Mouse (Mus musculus): ENCODE results near the gene Wnk2. TPM values are rescaled to one million over a fixed set of nuclear protein-coding genes. Genes with fewer than 3 reads are reported as not detected.
"Not testable (repeated sequence)": the region's sequence is repeated elsewhere in the genome, so short reads cannot be mapped to it uniquely, and the experiment has no call there.

Gene Wnk2
- polyA plus RNA-seq, 1 experiment: not detected

DNA sequence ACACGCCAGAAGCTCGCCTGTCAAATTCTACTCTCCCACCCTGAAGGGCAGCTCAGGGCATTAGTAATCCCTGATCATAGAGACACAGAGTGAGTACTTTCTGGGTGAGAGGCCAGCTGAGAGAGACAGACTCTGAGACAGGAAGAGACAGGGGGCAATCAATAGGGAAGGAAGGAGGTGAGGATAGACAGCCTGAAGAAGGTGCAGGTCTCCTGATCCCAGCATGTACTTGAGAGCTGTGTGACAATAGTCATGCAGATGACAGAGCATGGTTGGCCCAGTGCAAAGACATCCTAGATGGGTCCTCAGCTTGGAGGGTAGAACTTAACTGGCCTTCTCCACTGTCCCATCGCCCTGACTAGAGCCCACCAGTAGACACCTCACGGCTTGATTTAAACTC, 91.5 kb downstream of the Wnk2 start:
- Histone ChIP-seq H3K36me3 (ENCODE audit: control insufficient read depth, insufficient read depth) (no peaks in the 10 kb centered on the region), H3ac (ENCODE audit: control insufficient read depth, insufficient read length) (no peak overlapping the region), H3K27me3 (ENCODE audit: control insufficient read depth, insufficient read depth, insufficient read length) (peaks cover 43% of the 10 kb centered on the region), H3K79me2 (ENCODE audit: control insufficient read depth, insufficient read depth) (no peaks in the 10 kb centered on the region), H3K4me3 (no peak overlapping the region), H3K4me2 (ENCODE audit: low read depth) (no peak overlapping the region)
- TF ChIP-seq MAX (IDR thresholded peaks at IDR 0.05; ENCODE audit: low read depth): no peak
- no peak for TF ChIP-seq MYOG (IDR thresholded peaks at IDR 0.05; ENCODE audit: control insufficient read depth in 1 of 3, insufficient read depth in 1 of 3, insufficient read length in 2 of 3, low read depth in 2 of 3)
- no peak for TF ChIP-seq REST (IDR thresholded peaks at IDR 0.05; ENCODE audit: insufficient read depth, insufficient read length)
- no peak for TF ChIP-seq CEBPB (IDR thresholded peaks at IDR 0.05; ENCODE audit: insufficient read depth, poor library complexity, severe bottlenecking)
- TF ChIP-seq MYOD1 (IDR thresholded peaks at IDR 0.05; ENCODE audit: control insufficient read depth in 1 of 3, insufficient read length in 2 of 3, low read depth in 2 of 3): no peak
- no peak for TF ChIP-seq POLR2AphosphoS2 (IDR thresholded peaks at IDR 0.05; ENCODE audit: insufficient read length, low read depth)
- no peak for TF ChIP-seq POLR2A (IDR thresholded peaks at IDR 0.05; ENCODE audit: insufficient read length, low read depth)

DNA sequence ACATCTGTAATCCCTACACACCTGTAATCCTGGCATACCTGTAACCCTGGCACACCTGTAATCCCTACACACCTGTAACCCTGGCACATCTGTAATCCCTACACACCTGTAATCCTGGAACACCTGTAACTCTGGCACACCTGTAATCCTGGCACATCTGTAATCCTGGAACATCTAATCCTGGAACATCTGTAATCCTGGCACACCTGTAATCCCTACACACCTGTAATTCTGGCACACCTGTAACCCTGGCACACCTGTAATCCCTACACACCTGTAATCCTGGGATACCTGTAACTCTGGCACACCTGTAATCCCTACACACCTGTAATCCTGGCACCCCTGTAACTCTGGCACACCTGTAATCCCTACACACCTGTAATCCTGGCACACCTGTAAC, 93.1 kb downstream of the Wnk2 start:
- H3ac ChIP-seq (ENCODE audit: control insufficient read depth, insufficient read length); H3K79me2 ChIP-seq (ENCODE audit: control insufficient read depth, insufficient read depth); H3K4me3 ChIP-seq; H3K36me3 ChIP-seq (ENCODE audit: control insufficient read depth, insufficient read depth); H3K4me2 ChIP-seq (ENCODE audit: low read depth): not testable (repeated sequence)
- H3K27me3 ChIP-seq (ENCODE audit: control insufficient read depth, insufficient read depth, insufficient read length): peaks cover 40% of the 10 kb centered on the region

DNA sequence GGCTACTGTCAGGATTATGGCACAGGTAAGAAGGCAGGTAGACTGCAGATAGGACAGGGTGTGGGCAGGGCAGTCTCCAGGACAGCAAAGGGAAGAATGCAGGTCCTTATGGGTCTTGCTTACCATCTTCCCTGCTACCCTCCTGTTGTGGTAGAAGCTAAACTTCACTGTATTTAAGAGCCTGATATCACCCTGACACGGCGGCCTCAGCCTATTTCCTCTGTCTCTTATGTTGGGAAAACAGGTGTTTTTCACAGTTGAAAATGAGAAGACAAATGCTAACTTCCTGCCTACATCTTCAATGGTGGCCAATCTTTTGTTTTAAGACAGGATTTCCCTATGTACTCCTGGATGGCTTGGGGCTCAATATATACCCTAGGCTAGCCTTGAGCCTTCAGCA, 94.5 kb downstream of the Wnk2 start:
- TF ChIP-seq TCF3 (IDR thresholded peaks at IDR 0.05; ENCODE audit: insufficient read length, low read depth): no peak
- no peak for TF ChIP-seq REST (IDR thresholded peaks at IDR 0.05; ENCODE audit: insufficient read depth, insufficient read length)
- no peak for TF ChIP-seq MAX (IDR thresholded peaks at IDR 0.05; ENCODE audit: low read depth)
- TF ChIP-seq MYOG (IDR thresholded peaks at IDR 0.05; ENCODE audit: control insufficient read depth in 1 of 3, insufficient read depth in 1 of 3, insufficient read length in 2 of 3, low read depth in 2 of 3): no peak
- TF ChIP-seq CEBPB (IDR thresholded peaks at IDR 0.05; ENCODE audit: insufficient read depth, poor library complexity, severe bottlenecking): no peak
- TF ChIP-seq E2F4 (IDR thresholded peaks at IDR 0.05; ENCODE audit: insufficient read depth): no peak
- no peak for TF ChIP-seq SRF (IDR thresholded peaks at IDR 0.05; ENCODE audit: control insufficient read depth, insufficient read length, low read depth)
- TF ChIP-seq TCF12 (IDR thresholded peaks at IDR 0.05; ENCODE audit: insufficient read depth, poor library complexity, severe bottlenecking): no peak
- TF ChIP-seq MYOD1 (IDR thresholded peaks at IDR 0.05; ENCODE audit: control insufficient read depth in 1 of 3, insufficient read length in 2 of 3, low read depth in 2 of 3): no peak
- no peak for TF ChIP-seq POLR2AphosphoS2 (IDR thresholded peaks at IDR 0.05; ENCODE audit: insufficient read length, low read depth)
- no peak for TF ChIP-seq POLR2A (IDR thresholded peaks at IDR 0.05; ENCODE audit: insufficient read length, low read depth)
- TF ChIP-seq USF1 (IDR thresholded peaks at IDR 0.05; ENCODE audit: low read depth): no peak
- peaks cover 37% of the 10 kb centered on the region for H3K27me3 ChIP-seq (ENCODE audit: control insufficient read depth, insufficient read depth, insufficient read length)
- no peaks in the 10 kb centered on the region for H3K36me3 ChIP-seq (ENCODE audit: control insufficient read depth, insufficient read depth)
- no peaks in the 10 kb centered on the region for H3K79me2 ChIP-seq (ENCODE audit: control insufficient read depth, insufficient read depth)
- no peak overlapping the region for H3K4me3 ChIP-seq
- no peak overlapping the region for H3ac ChIP-seq (ENCODE audit: control insufficient read depth, insufficient read length)
- H3K4me2 ChIP-seq (ENCODE audit: low read depth): no peak overlapping the region

DNA sequence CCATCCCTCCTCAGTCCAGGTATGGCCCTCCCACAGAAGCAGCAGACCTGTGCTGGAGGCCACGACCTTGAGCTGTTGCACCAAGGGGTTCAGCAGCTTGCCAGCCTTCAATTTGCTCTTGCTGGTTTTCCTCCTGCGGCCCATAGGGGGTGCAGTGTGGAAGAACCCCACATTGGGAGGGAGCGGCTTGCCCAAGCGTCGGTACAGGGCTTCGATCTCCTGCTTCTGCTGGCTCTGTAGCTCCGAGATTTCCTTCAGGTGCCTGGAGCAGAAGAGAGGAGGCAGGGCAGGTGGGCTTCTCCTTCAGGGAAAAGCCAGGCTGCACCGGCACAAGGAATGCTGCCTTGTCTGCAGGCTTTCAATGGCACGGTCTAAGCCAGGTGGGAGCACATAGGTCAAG, 95.3 kb downstream of the Wnk2 start:
- H3ac ChIP-seq (ENCODE audit: control insufficient read depth, insufficient read length): no peak overlapping the region
- H3K79me2 ChIP-seq (ENCODE audit: control insufficient read depth, insufficient read depth): no peaks in the 10 kb centered on the region
- TF ChIP-seq TCF3 (IDR thresholded peaks at IDR 0.05; ENCODE audit: insufficient read length, low read depth) (no peak), E2F4 (IDR thresholded peaks at IDR 0.05; ENCODE audit: insufficient read depth) (no peak), REST (IDR thresholded peaks at IDR 0.05; ENCODE audit: insufficient read depth, insufficient read length) (no peak), TCF12 (IDR thresholded peaks at IDR 0.05; ENCODE audit: insufficient read depth, poor library complexity, severe bottlenecking) (no peak), POLR2AphosphoS2 (IDR thresholded peaks at IDR 0.05; ENCODE audit: insufficient read length, low read depth) (no peak), SRF (IDR thresholded peaks at IDR 0.05; ENCODE audit: control insufficient read depth, insufficient read length, low read depth) (no peak), MYOG (IDR thresholded peaks at IDR 0.05; ENCODE audit: control insufficient read depth in 1 of 3, insufficient read depth in 1 of 3, insufficient read length in 2 of 3, low read depth in 2 of 3) (no peak), POLR2A (IDR thresholded peaks at IDR 0.05; ENCODE audit: insufficient read length, low read depth) (no peak), USF1 (IDR thresholded peaks at IDR 0.05; ENCODE audit: low read depth) (no peak), MYOD1 (IDR thresholded peaks at IDR 0.05; ENCODE audit: control insufficient read depth in 1 of 3, insufficient read length in 2 of 3, low read depth in 2 of 3) (no peak), CEBPB (IDR thresholded peaks at IDR 0.05; ENCODE audit: insufficient read depth, poor library complexity, severe bottlenecking) (no peak), MAX (IDR thresholded peaks at IDR 0.05; ENCODE audit: low read depth) (no peak)

DNA sequence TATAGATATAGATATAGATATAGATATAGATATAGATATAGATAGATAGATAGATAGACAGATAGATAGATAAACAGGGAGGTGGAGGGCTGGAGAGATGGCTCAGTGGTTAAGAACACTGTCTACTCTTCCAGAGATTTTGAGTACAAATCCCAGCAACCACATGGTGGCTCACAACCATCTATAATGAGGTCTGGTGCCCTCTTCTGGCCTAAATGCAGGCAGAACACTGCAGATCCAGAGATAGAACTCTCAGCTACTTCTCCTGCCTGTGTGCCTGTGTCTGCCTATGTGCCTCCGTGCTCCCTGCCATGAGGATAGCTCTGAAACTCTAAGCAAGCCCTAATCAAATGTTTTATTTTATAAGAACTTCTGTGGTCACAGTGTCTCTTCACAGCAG, 100.4 kb downstream of the Wnk2 start:
- Histone ChIP-seq H3K79me2 (ENCODE audit: control insufficient read depth, insufficient read depth) (no peaks in the 10 kb centered on the region), H3K4me3 (no peak overlapping the region), H3K4me2 (ENCODE audit: low read depth) (no peak overlapping the region), H3ac (ENCODE audit: control insufficient read depth, insufficient read length) (no peak overlapping the region), H3K36me3 (ENCODE audit: control insufficient read depth, insufficient read depth) (no peaks in the 10 kb centered on the region), H3K27me3 (ENCODE audit: control insufficient read depth, insufficient read depth, insufficient read length) (peaks cover 49% of the 10 kb centered on the region)
- TF ChIP-seq REST (IDR thresholded peaks at IDR 0.05; ENCODE audit: insufficient read depth, insufficient read length) (no peak), USF1 (IDR thresholded peaks at IDR 0.05; ENCODE audit: low read depth) (no peak), POLR2AphosphoS2 (IDR thresholded peaks at IDR 0.05; ENCODE audit: insufficient read length, low read depth) (no peak), SRF (IDR thresholded peaks at IDR 0.05; ENCODE audit: control insufficient read depth, insufficient read length, low read depth) (no peak), MYOG (IDR thresholded peaks at IDR 0.05; ENCODE audit: control insufficient read depth in 1 of 3, insufficient read depth in 1 of 3, insufficient read length in 2 of 3, low read depth in 2 of 3) (no peak), MAX (IDR thresholded peaks at IDR 0.05; ENCODE audit: low read depth) (no peak), E2F4 (IDR thresholded peaks at IDR 0.05; ENCODE audit: insufficient read depth) (no peak)

More for the DNA sequence above, 95.3 kb downstream of the Wnk2 start:
- no peak overlapping the region for H3K4me2 ChIP-seq (ENCODE audit: low read depth)
- no peaks in the 10 kb centered on the region for H3K36me3 ChIP-seq (ENCODE audit: control insufficient read depth, insufficient read depth)
- H3K27me3 ChIP-seq (ENCODE audit: control insufficient read depth, insufficient read depth, insufficient read length): peaks cover 36% of the 10 kb centered on the region
- H3K4me3 ChIP-seq: no peak overlapping the region
